Mouse (Mus musculus) mature B cell (primary cell): ENCODE measurements around the gene Eef1akmt1.

Experiments used
- in situ Hi-C: fragments of 300-500 bp; cut with MboI; formaldehyde crosslinking; loops from 2 replicates; pipeline ENCODE4 v1.14.3; 2019

Eef1akmt1 gene

DNA sequence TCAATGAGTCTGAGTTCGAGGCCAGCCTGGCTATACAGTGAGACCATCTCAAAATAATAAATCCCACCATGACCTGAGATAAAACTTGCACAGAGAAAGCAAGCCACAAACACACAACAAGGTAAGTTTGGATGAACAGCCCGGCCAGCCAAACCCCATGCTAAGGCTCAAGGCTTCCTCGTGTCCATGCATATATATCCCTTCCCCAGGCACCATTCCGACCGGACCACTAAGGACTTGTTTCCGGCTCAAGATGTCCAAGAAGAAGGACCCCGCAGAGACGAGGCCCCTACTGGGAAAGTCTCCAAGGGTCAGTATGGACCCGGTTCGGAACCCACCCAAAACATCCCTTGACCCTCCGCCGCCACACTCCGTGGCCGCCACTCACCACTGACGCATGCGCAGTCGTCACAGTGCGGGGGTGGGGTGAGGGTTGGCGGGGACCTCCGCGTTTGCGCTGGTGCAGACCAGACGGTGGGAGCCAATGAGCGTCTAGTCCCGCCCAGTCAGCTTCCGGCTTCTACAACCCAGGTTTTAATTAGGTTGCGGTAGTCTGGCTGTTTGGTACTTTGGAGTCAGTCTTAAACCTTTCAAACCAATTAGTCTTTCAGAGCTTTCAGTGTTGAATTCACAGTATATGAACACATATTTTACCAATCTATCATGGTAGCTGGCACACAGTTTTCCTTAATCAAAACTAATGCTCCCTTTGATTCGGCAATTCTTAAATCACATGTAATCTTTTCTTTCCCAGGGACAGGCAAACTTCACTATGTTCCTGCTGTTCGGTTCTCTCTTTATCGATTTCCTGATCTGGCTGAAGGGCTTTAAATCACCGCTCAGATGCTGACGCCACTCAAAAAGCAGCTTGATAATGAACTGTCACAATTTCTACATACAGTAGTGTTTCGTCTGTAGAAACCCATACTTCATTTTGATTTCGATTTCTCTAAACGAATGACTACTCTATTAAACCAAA is at the start of gene Eef1akmt1:
Gene Eef1akmt1 (minus strand): TSS at position 458 of the 979 bp plus-strand sequence.
- in situ Hi-C loops = no loop called here

DNA sequence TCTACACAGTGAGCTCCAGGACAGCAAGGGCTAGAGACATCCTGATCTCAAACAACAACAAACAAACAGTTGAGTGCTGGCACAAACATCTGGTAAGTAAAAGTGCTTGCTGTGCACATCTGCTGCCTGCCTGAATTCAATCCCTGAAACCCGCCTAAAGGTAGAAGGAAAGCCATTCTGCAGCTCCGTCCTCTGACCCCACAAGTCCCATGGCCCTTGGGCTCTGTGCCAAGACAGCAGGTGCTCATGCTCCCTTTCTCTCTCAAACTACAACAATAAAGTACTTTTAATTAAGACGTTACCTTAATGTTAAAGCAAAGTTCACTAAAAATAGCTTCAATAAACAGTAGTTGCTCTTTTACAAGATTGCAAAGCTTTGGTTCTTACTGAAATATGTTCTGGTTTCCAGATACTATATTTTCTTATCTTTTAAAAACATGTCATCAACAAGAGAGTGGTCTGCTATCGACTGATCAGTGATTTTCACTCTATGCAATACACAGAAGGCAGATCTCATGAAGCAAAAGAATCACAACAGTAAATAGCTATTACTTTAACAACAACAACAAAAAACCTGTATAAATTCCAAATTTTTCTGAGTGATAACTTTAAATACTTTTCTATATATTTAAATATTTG is 49.3 kb upstream of the Eef1akmt1 start:
- in situ Hi-C loops = no loop called here

DNA sequence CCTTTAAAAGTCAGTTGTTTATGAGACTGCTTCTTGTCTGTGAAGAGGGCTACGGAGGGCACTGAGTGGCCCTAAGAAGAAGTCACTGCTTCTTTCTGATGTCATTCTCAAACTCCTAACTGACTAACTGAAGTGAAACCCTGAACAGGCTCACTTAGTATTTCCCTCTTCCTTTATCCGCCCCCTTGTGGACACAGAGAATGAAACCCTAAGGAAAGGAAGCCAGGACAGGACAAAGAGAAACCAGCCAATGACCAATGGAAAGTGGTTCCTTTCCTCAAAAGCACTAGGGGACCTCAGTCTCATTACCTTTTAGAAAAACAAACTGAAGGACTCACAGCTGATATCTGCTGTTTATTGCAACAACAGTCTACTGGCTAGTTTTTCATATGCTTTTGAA is 48.1 kb upstream of the Eef1akmt1 start:
- in situ Hi-C loops = no loop called here

DNA sequence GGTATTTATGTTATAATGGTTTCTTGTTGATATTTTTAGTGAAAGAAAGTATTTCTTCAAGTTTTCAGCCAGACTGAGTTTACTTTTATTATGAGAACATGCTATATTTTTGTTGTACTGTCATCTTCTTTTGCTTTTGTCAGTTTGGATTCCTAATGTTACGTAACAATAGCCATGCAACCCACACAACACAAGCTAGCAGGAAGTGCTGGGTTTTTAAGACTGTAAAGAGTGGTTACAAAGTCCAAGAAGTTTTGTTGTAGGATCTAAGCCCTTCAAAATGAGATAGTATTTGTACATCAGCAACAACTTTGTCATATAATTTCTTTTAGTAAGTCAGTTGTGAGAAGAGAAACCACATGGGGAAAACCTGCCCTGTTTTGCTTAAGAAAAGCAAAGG is 46.3 kb upstream of the Eef1akmt1 start:
- in situ Hi-C loops = no loop called here

DNA sequence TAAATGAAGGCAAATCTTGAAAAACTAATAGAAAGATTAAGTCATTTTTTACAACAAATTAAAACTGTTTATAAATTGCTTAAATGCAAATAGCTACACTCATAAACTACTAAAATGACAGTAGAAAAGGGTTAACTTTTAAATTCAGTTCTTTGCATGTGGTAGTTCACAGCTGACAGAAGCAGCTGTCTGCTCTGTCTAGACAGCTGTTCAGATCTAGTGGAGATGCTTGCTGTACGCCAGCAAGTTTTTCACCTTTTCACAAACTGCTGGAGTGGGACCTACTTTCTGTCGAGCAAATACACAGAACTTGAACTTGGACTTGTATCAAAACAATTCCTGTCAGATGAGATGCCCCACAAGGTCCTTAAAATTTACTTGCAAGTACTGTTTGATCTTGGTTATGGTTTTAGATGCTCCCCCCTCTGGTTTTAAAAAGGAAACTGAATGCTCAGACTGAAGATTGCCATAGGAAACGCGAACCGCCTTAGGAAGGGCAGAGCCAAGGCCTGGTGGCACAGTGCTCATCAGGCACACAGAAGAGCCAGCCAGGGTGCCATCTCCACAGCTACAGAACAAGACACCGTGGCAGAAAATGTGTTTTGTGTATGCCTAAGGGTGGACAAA is 45.0 kb upstream of the Eef1akmt1 start:
- in situ Hi-C loops = no loop called here

GRCm38 (mm10) chr14:57615828-57616227 is 44.4 kb upstream of the Eef1akmt1 start:
- in situ Hi-C loops = no loop called here

- in situ Hi-C loops = no loop called here
These were observed 39.6 kb upstream of the Eef1akmt1 start for GRCm38 (mm10) chr14:57611034-57611433.

GRCm38 (mm10) chr14:57609816-57610329 is 38.5 kb upstream of the Eef1akmt1 start:
- in situ Hi-C loops = no loop called here

- in situ Hi-C loops = no loop called here
These were observed 36.1 kb upstream of the Eef1akmt1 start for GRCm38 (mm10) chr14:57607500-57607899.

GRCm38 (mm10) chr14:57606663-57607365 is 35.4 kb upstream of the Eef1akmt1 start:
- in situ Hi-C loops = no loop called here

- in situ Hi-C loops = no loop called here
These were observed 21.9 kb upstream of the Eef1akmt1 start for GRCm38 (mm10) chr14:57593279-57593678.

- in situ Hi-C loops = no loop called here
These were observed 20.4 kb upstream of the Eef1akmt1 start for GRCm38 (mm10) chr14:57591830-57592229.

DNA sequence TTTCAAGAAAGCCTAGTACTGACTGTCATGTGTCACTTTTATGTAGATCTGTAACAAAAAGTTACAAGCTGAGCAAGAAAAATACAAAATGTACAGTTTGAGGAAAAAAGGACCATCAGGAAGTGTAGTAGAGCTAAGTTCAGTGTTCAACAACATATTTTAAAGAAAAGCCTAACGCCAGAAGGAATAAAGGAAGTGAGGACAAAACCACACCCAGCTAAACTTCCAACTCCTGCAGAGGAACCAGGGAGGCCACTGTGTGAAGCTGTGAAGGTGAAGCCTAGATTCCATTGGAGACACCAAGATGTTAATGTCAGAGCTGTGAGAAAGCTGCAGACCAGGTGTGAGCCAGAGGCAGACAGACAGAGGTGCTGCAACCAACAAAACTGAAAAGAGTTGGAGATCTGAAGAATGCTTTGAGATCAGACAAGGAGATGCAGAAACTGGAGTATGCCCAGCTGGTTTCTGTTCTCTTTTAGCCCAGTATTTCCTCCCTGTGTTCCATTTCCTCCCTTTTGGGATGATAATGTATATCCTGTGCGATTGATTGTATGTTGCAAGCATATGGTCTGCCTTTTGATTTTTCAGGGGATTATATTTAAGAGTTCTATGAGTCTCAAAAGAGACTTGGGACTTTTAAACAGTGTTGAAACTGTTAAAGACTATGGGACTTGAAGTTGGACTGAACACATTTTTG is 5.1 kb upstream of the Eef1akmt1 start:
- in situ Hi-C loops = no loop called here

GRCm38 (mm10) chr14:57574792-57575587 is 3.6 kb upstream of the Eef1akmt1 start:
- in situ Hi-C loops = no loop called here

DNA sequence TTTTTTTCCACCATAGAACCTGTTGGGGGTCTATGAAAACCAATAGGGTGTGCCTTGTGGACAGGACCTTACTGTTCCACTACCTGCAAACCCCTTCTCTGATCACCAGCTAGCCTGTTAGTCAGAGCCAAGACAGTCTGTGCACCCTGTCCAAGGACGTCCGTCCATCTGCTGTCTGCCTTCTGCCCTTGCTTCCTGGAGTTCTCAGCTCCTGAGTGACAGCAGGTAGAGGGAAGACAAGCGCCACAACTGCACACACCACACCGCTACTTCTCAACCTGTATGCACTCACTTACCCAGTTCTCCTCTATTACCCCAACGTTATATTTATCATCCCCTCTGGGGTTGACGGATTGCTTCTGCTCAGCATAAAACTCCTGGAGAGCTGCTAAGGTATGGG is 5.8 kb downstream of the Eef1akmt1 start:
- in situ Hi-C loops = no loop called here

- in situ Hi-C loops = no loop called here
These were observed 14.5 kb downstream of the Eef1akmt1 start for GRCm38 (mm10) chr14:57556922-57557321.

DNA sequence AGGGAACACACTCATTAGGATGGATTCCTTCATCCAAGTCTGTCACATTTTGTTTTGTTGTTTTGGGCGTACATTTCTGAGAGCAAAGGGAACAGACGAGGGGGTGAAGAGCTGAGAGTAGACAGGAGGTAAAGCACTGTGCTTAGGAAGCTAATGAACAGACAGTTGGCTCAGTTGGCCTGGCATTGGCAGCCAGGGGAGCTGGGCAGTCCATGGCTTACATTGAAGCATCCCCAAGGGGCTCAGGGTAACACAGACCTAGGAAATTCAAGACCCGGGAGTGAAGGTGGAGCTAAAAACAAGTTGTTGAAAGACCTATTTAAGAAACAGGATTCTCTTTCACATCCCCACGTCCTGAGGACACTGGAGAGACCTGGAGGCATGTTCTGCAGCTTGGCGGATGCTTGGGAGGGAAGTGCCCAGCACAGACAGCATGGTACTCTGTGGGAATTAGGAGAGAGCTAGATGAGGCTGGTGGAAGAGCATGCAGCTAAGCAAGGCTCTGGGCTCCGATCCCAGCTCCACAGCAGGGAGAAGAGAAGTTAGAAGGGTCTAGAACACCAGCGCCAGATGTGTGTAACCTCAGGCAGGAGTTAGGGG is 15.8 kb downstream of the Eef1akmt1 start:
- in situ Hi-C loops = no loop called here

GRCm38 (mm10) chr14:57554434-57554833 is 17.0 kb downstream of the Eef1akmt1 start:
- in situ Hi-C loops = no loop called here

- in situ Hi-C loops = no loop called here
These were observed 18.5 kb downstream of the Eef1akmt1 start for GRCm38 (mm10) chr14:57552945-57553344.

DNA sequence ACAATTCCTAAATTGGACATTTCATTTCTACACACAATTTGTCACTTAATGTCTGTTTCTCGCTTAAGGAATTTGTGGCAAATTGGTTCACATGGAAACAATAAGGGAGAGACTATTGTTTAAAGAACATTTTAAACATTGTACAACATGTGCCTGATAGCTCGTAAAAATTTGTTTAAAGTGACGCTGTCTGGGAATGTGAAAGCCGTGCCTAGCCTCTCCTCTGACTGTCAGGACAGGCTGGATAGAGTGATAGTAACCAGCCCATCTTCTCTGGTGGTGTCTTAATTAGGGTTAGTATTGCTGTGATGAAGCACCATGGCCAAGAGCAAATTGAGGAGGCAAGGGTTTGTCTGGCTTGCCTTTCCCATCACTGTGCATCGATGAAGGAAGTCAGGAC is 24.4 kb downstream of the Eef1akmt1 start:
- in situ Hi-C loops = no loop called here
